Mouse (Mus musculus) lung, postnatal 0 days (tissue): ENCODE measurements around the gene Prkag2. TPM values are rescaled to one million over a fixed set of nuclear protein-coding genes. Genes with fewer than 3 reads are reported as not detected.

ENCODE experiments used
- ATAC-seq: fragments of 200-750 bp; cut with Nextera tagmentation; 2 replicates; pipeline ENCODE4 v1.8.0; 2017; ENCODE audit warnings: moderate library complexity
- DNase-seq: peaks from one replicate; pipeline ENCODE4 v3.0.0-alpha.2; 2016; ENCODE audit warnings: low spot score
- H3K27ac ChIP-seq: fragments of 300-500 bp; sonication (generic); 2 replicates; pipeline ENCODE4 v1.5.1; 2014; ENCODE audit warnings: antibody characterized with exemption, mild to moderate bottlenecking, low read length, mixed read lengths
- H3K27me3 ChIP-seq: fragments of 300-500 bp; sonication (generic); replicated peaks from 2 replicates; pipeline ENCODE4 v1.6.1; 2014; ENCODE audit warnings: low read length, mixed read lengths; ENCODE audit not compliant: insufficient read depth
- H3K36me3 ChIP-seq: fragments of 300-500 bp; sonication (generic); 2 replicates; pipeline ENCODE4 v1.6.1; 2014; ENCODE audit warnings: low read length, mixed read lengths; ENCODE audit not compliant: insufficient read depth
- H3K4me1 ChIP-seq: fragments of 300-500 bp; sonication (generic); 2 replicates; pipeline ENCODE4 v1.6.1; 2014; ENCODE audit warnings: antibody characterized with exemption, low read depth, low read length, mixed read lengths; ENCODE audit not compliant: insufficient read depth
- H3K4me2 ChIP-seq: fragments of 300-500 bp; sonication (generic); replicated peaks from 2 replicates; pipeline ENCODE4 v1.6.1; 2014; ENCODE audit warnings: low read depth, mild to moderate bottlenecking, low read length, moderate library complexity, mixed read lengths
- H3K4me3 ChIP-seq: fragments of 300-500 bp; sonication (generic); 2 replicates; pipeline ENCODE4 v1.5.1; 2014; ENCODE audit warnings: low read depth, low read length
- H3K9ac ChIP-seq: fragments of 300-500 bp; sonication (generic); replicated peaks from 2 replicates; pipeline ENCODE4 v1.6.1; 2014; ENCODE audit warnings: low read depth, mild to moderate bottlenecking
- H3K9me3 ChIP-seq: fragments of 300-500 bp; sonication (generic); 2 replicates; pipeline ENCODE4 v1.6.1; 2016; ENCODE audit warnings: low read length, mixed read lengths
- CTCF ChIP-seq: IDR thresholded peaks from 2 replicates; pipeline ENCODE4 v1.5.1; 2016; ENCODE audit warnings: antibody characterized with exemption, mild to moderate bottlenecking
- EP300 ChIP-seq: IDR thresholded peaks from 2 replicates; pipeline ENCODE4 v1.6.1; 2016; ENCODE audit warnings: antibody characterized with exemption, mild to moderate bottlenecking, control low read depth
- WGBS: fragments of 180-500 bp; shearing (Covaris S2); extraction: QIAGEN DNeasy Blood & Tissue Kit; methylation state at CpG from one replicate; pipeline ENCODE4 v1.1.7; 2014; 5-methylcytosine and 5-hydroxymethylcytosine counted together
- polyA plus RNA-seq: library from polyadenylated mRNA; unstranded; fragments of >200 nt; fragmentation: Nextera tagmentation; extraction: Ambion mirVana; gene quantifications from 2 replicates; pipeline ENCODE4 v1.2.1, GENCODE M21; 2015

Prkag2 gene
- polyA plus RNA-seq, 1 experiment from 2014 or later: 16.2 TPM

DNA sequence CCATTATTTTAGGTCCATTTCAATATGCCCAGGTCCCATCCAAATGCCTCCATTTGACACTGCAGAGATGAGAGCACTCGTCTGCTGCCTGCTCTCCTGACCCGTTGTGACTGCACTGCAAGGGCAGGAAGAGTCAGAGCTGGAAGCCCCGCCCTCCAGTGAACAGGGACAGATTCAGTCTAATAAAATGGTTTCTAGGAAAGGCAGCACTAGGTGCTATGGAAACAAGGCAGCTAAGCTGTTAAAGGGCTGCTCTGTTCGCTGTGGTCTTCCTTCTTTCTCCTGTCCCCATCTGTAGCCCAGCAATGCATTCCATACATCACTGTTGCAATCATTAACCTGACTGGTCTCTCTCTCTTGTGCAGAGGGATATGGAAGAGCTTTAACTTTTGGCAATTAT is 287.4 kb downstream of the Prkag2 start:
- H3K36me3 ChIP-seq: peaks cover 29% of the 10 kb centered on the region; the same call in 1 of the 2 replicates
- ATAC-seq (no peak), DNase-seq (no peak)
- H3K4me3 ChIP-seq: no peak overlapping the region
- no peaks in the 10 kb centered on the region for H3K9me3 ChIP-seq
- no peak overlapping the region for H3K9ac ChIP-seq
- no peak overlapping the region for H3K27ac ChIP-seq
- H3K4me2 ChIP-seq: no peak overlapping the region
- WGBS: 52% methylated on average over 4 of the region's 4 CpGs
- no peaks in the 10 kb centered on the region for H3K4me1 ChIP-seq
- no peaks in the 10 kb centered on the region for H3K27me3 ChIP-seq
- TF ChIP-seq EP300 (no peak), CTCF (no peak)

Other genes starting within 250 kb of the Prkag2 start
- gene Galntl5, start 80.8 kb upstream of the Prkag2 start, polyA plus RNA-seq: not detected in 2 replicates
- gene Galnt11, start 121.3 kb upstream of the Prkag2 start, polyA plus RNA-seq: 25.1 and 26.3 TPM in 2 replicates
- gene E130116L18Rik, start 122.5 kb upstream of the Prkag2 start, polyA plus RNA-seq: 1.4 TPM in 1 of 2 replicates, not detected in the other